Mouse (Mus musculus) C2C12 (cell line): ENCODE data around the gene Bhlhb9.

ENCODE experiments used
- CTCF ChIP-seq: IDR thresholded peaks from one replicate; pipeline ENCODE4 v1.5.1; 2011; ENCODE audit not compliant: control insufficient read depth, insufficient read depth, insufficient read length
- MYOG ChIP-seq: IDR thresholded peaks from one replicate; pipeline ENCODE4 v1.6.1; 2011; ENCODE audit not compliant: control insufficient read depth, insufficient read length; ENCODE audit errors: extremely low read depth

- TF ChIP-seq CTCF (no peak), MYOG (no peak)
Observed at GRCm38 (mm10) chrX:135805780-135806179, 8.4 kb downstream of the Bhlhb9 start.
